Mouse (Mus musculus) mature B cell (primary cell): ENCODE measurements around the gene Mup21.
"Not testable (repeated sequence)": the region's sequence is repeated elsewhere in the genome, so short reads cannot be mapped to it uniquely, and the experiment has no call there.

Experiments used
- in situ Hi-C: fragments of 300-500 bp; cut with MboI; formaldehyde crosslinking; loops from 2 replicates; pipeline ENCODE4 v1.14.3; 2019

The Mup21 gene

DNA sequence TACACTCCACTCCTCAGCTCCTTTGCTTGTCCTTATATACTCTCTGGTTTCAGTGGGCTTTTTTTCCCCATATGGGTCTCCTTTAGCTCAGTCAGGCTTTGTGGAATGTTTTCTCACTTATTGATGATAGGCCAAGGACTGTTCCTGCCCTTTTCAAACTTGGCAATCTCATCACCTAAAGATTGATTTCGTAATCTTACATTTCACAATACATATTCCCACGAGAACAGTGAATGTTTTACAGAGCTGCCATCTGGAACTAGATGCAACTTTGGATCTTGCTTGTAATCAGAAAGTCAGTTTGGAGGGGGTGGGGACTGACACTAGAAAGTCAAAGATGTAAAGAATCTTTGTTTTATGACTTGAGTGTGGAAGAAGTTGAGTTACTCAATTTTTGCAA lies at the start of gene Mup21:
Gene Mup21, minus strand, starts transcription at position 53 of the 400 bp plus-strand sequence.
- in situ Hi-C loops = no loop called here

DNA sequence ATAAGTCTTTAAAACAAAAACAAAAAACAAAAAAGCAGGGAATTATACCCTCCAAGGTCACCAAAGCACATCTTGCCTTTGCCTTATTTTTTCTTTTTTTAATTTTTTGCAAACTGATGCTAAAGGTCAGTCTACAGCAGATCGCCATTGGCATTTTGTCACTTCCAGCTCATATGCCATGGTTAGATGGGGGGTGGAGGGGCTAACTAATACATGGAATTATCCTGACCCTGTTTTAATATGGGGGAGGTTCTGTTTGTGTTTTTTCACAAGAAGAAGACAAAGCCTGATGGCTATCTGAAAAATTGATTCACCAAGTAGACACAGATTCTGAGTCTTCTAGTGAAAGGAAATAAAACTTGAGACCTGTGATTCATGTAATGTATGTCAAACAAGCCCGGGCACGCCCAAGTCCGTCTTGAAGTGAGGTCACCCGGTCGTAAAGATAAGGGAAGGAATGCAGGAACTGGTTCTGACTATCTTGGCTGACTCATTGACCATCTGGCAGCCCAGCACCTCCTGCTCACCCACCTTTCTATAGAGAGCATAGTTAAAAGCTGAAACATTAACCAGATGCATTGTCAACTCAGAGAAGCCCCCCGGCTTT lies 49.4 kb upstream of the Mup21 start:
- in situ Hi-C loops = no loop called here

- in situ Hi-C loops = no loop called here
These were observed 38.1 kb upstream of the Mup21 start for GRCm38 (mm10) chr4:62188778-62189177.

GRCm38 (mm10) chr4:62177282-62177681 lies 26.6 kb upstream of the Mup21 start:
- in situ Hi-C loops = no loop called here

DNA sequence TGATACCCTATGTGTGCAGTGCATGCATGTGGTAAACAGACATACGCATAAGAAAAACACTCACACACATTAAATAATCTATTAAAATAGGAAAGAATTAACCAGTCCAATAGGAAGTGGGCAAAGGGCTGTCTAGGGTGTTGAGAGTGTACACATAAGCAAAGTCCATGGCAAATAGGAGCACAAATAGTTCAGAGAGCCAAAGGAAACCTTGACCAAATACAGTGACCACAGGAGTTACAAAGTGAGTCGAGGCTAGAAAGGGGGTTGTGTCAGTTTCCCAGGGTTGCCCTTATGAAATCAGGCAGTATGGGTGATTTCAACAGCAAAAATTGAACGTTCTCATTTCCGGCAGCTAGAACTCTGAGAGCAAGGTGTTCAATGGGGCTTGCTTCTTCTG lies 23.8 kb upstream of the Mup21 start:
- in situ Hi-C loops = no loop called here

DNA sequence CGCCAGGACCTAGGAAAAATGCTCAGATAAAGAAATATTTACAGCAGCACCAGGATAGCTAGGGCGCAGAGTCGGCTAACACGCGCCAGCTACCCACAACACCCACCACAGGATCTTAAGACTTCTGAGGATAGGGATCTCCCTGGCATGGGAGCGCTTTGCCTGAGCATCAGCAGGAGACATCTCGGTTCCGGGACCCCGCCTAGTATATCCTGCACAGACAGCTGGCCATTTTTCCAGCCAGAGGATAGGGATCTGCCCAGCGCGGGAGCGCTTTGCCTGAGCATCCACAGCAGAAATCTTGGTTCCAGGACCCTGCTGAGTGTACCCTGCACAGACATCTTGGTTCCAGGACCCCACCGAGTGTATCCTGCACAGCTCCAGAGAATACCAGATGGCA lies 17.0 kb upstream of the Mup21 start:
- in situ Hi-C loops = not testable (repeated sequence)

DNA sequence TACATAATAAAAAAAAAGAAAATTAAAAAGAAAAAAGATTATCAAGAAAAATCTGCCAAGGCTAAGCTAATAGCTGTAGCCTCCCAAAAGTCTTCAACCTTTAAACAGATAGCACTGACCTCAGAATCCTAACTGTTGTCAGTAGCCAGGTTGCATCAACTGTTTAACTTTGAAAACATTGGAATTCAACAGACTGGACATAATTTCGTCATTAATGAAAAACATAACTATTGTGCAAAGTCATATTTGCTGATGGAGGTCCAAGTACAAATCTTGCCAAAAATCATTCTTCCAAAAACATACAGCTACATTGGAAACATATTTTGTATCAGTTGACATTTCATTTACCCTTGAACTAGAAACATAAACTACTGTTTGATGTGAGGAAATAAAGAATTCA lies 7.7 kb upstream of the Mup21 start:
- in situ Hi-C loops = no loop called here

DNA sequence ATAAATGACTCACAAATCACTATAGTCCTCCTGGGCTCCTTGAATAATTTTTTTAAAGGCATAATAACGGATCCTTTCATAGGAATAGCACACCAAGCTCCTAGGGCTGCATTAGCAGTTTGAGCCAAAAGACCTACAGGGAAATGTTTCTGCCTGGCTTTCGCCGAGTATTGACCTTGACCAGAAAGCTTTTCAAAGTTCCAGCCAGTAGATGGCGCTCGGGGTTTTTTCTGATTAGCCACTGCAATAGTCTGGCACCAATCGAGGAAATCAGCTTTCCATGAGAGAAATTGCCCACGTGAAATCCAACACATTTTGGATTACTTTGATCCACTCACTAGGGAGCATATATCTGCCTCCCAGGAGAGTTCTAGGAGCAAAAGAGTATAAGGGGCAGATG lies 17.0 kb downstream of the Mup21 start:
- in situ Hi-C loops = no loop called here

- in situ Hi-C loops = not testable (repeated sequence)
These were observed 47.3 kb downstream of the Mup21 start for GRCm38 (mm10) chr4:62103366-62103765.
